ENCODE assay signal across 26 mouse cellular contexts in genomic region chr8:128446636-128447035, GRCm38 (mm10).
DNase-seq lines count a peak whose midpoint lies in the region; ATAC-seq and TF ChIP-seq lines count a peak whose summit lies in the region.
"Had no signal": no experiment of that assay in that cellular context is flagged by ENCODE, and none has a peak within 500 bp of the region (broad histone marks: within the 10 kb centered on the region; RNA-seq: fewer than 3 reads in every experiment).

No protein-coding gene starts in this region.

- peaks cover 18% of the 10 kb centered on the region for H3K4me1 ChIP-seq in heart, adult 2 months (ENCODE audit: control insufficient read depth, insufficient read depth, low read length)
- peaks cover 3% of the 10 kb centered on the region; the same call in 1 of the 2 replicates for H3K4me1 ChIP-seq in lung, embryonic 14.5 days (ENCODE audit: insufficient read depth)
- peaks cover 22% of the 10 kb centered on the region for H3K4me1 ChIP-seq in lung, adult 2 months (ENCODE audit: control insufficient read depth, insufficient read depth, low read length)
- H3K4me1 ChIP-seq in midbrain, embryonic 15.5 days, result peaks cover 8% of the 10 kb centered on the region
- H3K4me1 ChIP-seq: liver, embryonic 13.5 days had no signal

- TF ChIP-seq EP300 in heart, adult 2 months (IDR thresholded peaks at IDR 0.05; ENCODE audit: insufficient read depth, low read depth, low read length), result no peak

- H3K27ac ChIP-seq in heart, adult 2 months, result peak overlapping the region; percentile 9; the same call in 1 of the 2 replicates
- peak overlapping the region; percentile 3 for H3K27ac ChIP-seq in lung, embryonic 14.5 days (ENCODE audit: low read depth)
- H3K27ac ChIP-seq in midbrain, embryonic 15.5 days, result no peak overlapping the region
- H3K27ac ChIP-seq: embryonic facial prominence, embryonic 15.5 days; forebrain, embryonic 13.5 days; heart, embryonic 13.5 days; hindbrain, embryonic 14.5 days; liver, embryonic 13.5 days; neural tube, embryonic 12.5 days had no signal

- DNase-seq in heart, adult 2 months, result no peak
- DNase-seq in heart, adult 9 months (ENCODE audit: low spot score in 2 of 2), result no peak
- DNase-seq in lung, embryonic 14.5 days, result no peak
- DNase-seq in lung, adult 2 months, result no peak
- DNase-seq in lung, postnatal 25 days (ENCODE audit: low spot score), result peak; percentile 59
- DNase-seq in adrenal gland, postnatal 25 days, result no peak
- DNase-seq: adrenal gland, postnatal 14 days; cerebellum, adult 2 months; cerebellum, postnatal 14 days; gastrocnemius, postnatal 10 days; heart, postnatal 10 days; kidney, postnatal 14 days; liver, embryonic 13.5 days; thymus, adult 2 months; thymus, postnatal 36 days had no signal

- intact Hi-C loops in heart, adult 2 months (cut with DNase I), result no loop called here

- H3K9ac ChIP-seq in heart, adult 2 months (ENCODE audit: low read depth, low read length), result no peak overlapping the region
- H3K9ac ChIP-seq in lung, embryonic 14.5 days, result no peak overlapping the region
- H3K9ac ChIP-seq in midbrain, embryonic 15.5 days, result no peak overlapping the region
- H3K9ac ChIP-seq: embryonic facial prominence, embryonic 15.5 days; forebrain, embryonic 13.5 days; heart, embryonic 13.5 days; hindbrain, embryonic 14.5 days; liver, embryonic 13.5 days; neural tube, embryonic 12.5 days had no signal

- H3K4me2 ChIP-seq in lung, embryonic 14.5 days, result no peak overlapping the region
- no peak overlapping the region for H3K4me2 ChIP-seq in midbrain, embryonic 15.5 days
- H3K4me2 ChIP-seq: embryonic facial prominence, embryonic 15.5 days; forebrain, embryonic 13.5 days; heart, embryonic 13.5 days; hindbrain, embryonic 14.5 days; liver, embryonic 13.5 days; midbrain, embryonic 11.5 days; neural tube, embryonic 12.5 days had no signal

- H3K79me2 ChIP-seq in heart, adult 2 months (replicated peaks; ENCODE audit: control insufficient read depth, insufficient read depth, low read length), result peaks cover 5% of the 10 kb centered on the region; the same call in 1 of the 2 replicates

- H3K4me3 ChIP-seq in heart, adult 2 months, result no peak overlapping the region
- no peak overlapping the region for H3K4me3 ChIP-seq in lung, embryonic 14.5 days (ENCODE audit: low read depth, low read length)
- H3K4me3 ChIP-seq in lung, adult 2 months (replicated peaks; ENCODE audit: extremely low read depth, low read depth, low read length), result no peak overlapping the region
- no peak overlapping the region for H3K4me3 ChIP-seq in midbrain, embryonic 15.5 days
- H3K4me3 ChIP-seq: embryonic facial prominence, embryonic 10.5 days; embryonic facial prominence, embryonic 15.5 days; forebrain, embryonic 13.5 days; heart, embryonic 13.5 days; liver, embryonic 13.5 days; myocyte; neural tube, embryonic 12.5 days had no signal

- H3K27me3 ChIP-seq in heart, adult 2 months (ENCODE audit: control insufficient read depth, insufficient read depth, low read length), result no peaks in the 10 kb centered on the region
- no peaks in the 10 kb centered on the region for H3K27me3 ChIP-seq in lung, embryonic 14.5 days (ENCODE audit: insufficient read depth, low read length)
- no peaks in the 10 kb centered on the region for H3K27me3 ChIP-seq in midbrain, embryonic 15.5 days (replicated peaks)
- H3K27me3 ChIP-seq: embryonic facial prominence, embryonic 15.5 days; forebrain, embryonic 13.5 days; heart, embryonic 13.5 days; liver, embryonic 13.5 days; neural tube, embryonic 12.5 days had no signal

- peaks cover 74% of the 10 kb centered on the region for H3K36me3 ChIP-seq in heart, adult 2 months (ENCODE audit: control insufficient read depth, insufficient read depth, low read length)
- peaks cover 27% of the 10 kb centered on the region for H3K36me3 ChIP-seq in lung, embryonic 14.5 days (ENCODE audit: insufficient read depth)
- no peaks in the 10 kb centered on the region for H3K36me3 ChIP-seq in midbrain, embryonic 15.5 days (replicated peaks)
- H3K36me3 ChIP-seq: embryonic facial prominence, embryonic 10.5 days; embryonic facial prominence, embryonic 15.5 days; G1E; liver, embryonic 13.5 days; neural tube, embryonic 12.5 days had no signal

- no peak for ATAC-seq in lung, embryonic 14.5 days (ENCODE audit: insufficient read depth)
- no peak for ATAC-seq in midbrain, embryonic 15.5 days (replicated peaks)
- ATAC-seq: forebrain, embryonic 13.5 days; intestine, postnatal 0 days had no signal

- WGBS in heart, adult 2 months, result 90% methylated on average over 3 of the region's 3 CpGs
- WGBS in lung, embryonic 14.5 days, result 59% methylated on average over 3 of the region's 3 CpGs
- 68% methylated on average over 3 of the region's 3 CpGs for WGBS in lung, adult 2 months
- 96% methylated on average over 3 of the region's 3 CpGs for WGBS in midbrain, embryonic 15.5 days

- no peak for TF ChIP-seq CTCF in heart, adult 2 months (IDR thresholded peaks at IDR 0.05)
- no peak for TF ChIP-seq CTCF in lung, embryonic 14.5 days (IDR thresholded peaks at IDR 0.05; ENCODE audit: low read depth)
- TF ChIP-seq CTCF in lung, adult 2 months (IDR thresholded peaks at IDR 0.05; ENCODE audit: insufficient read depth, low read length), result no peak

- TF ChIP-seq POLR2A in heart, adult 2 months (IDR thresholded peaks at IDR 0.05; ENCODE audit: insufficient read depth, low read depth, low read length), result no peak
- no peak for TF ChIP-seq POLR2A in lung, adult 2 months (IDR thresholded peaks at IDR 0.05; ENCODE audit: borderline replicate concordance, extremely low read depth, low read depth, low read length)

- no peaks in the 10 kb centered on the region for H3K9me3 ChIP-seq in lung, embryonic 14.5 days (ENCODE audit: low read depth, low read length)
- H3K9me3 ChIP-seq in midbrain, embryonic 15.5 days, result no peaks in the 10 kb centered on the region
- H3K9me3 ChIP-seq: embryonic facial prominence, embryonic 10.5 days; embryonic facial prominence, embryonic 15.5 days; forebrain, embryonic 13.5 days; G1E; heart, embryonic 13.5 days; liver, embryonic 13.5 days; neural tube, embryonic 12.5 days had no signal
